Mouse (Mus musculus): ENCODE measurements around the gene Muc2.
"Not testable (repeated sequence)": the region's sequence is repeated elsewhere in the genome, so short reads cannot be mapped to it uniquely, and the experiment has no call there.

The Muc2 gene

DNA sequence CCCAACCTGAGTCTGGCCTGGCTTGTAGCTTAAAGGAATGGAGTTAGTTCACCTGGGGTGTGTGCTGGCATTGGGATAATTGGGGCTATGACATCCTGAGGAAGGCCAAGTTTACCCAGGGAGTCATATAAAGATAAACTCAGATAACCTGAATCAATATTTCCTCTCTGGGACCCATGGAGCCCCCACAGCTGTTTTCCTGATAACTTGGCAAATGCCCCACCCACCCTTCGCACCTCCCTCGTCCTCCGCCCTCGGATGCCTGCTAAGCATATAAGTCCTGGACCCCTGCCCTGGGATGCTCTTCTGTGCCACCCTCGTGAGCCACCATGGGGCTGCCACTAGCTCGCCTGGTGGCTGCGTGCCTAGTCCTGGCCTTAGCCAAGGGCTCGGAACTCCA is at the start of gene Muc2:
TSS of gene Muc2 (plus strand) at position 301 of the 400 bp plus-strand sequence.
- DNase-seq (ENCODE audit: low spot score): no peak

- DNase-seq (ENCODE audit: low spot score): no peak
Observed at GRCm38 (mm10) chr7:141642375-141642774, 47.8 kb upstream of the Muc2 start.

DNA sequence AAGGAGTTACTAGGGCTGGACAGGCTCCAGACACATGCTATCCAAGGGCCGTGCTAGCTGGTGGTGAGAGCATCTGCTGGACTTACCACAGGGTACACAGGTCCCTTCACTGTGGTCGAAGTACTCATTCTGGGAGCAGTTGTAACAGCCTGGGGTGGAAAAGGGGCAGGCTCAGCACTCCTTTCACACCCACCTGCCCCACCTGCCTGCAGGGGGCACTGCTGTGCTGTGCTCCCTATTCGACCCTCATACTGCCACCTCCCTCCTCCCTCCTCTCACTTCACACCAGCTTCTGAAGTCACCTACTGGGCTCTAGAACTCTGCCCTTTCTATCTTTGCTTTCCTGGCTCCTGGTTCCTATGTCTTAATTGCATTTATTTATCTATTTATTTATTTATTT is 47.0 kb upstream of the Muc2 start:
- no peak for DNase-seq (ENCODE audit: low spot score)

DNA sequence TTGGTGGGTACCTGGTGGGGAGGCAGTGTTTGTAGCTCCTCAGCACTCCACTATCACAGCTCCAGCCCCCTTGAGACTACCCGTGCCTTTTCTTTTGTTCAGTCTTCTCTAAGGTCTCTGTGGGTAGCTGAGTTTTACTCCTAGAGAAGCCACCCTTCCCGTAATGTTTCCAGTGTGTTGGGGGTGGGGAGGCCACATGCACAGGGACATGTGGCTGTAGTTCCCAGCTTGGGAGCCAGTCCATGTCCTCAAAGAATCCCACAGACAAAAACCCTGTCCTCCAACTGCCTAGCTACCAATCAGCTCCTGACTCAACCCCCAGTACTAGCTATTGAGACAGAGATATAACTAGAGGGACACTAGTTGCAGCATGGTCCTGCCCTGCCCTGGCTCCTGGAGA is 43.1 kb upstream of the Muc2 start:
- no peak for DNase-seq (ENCODE audit: low spot score)

DNA sequence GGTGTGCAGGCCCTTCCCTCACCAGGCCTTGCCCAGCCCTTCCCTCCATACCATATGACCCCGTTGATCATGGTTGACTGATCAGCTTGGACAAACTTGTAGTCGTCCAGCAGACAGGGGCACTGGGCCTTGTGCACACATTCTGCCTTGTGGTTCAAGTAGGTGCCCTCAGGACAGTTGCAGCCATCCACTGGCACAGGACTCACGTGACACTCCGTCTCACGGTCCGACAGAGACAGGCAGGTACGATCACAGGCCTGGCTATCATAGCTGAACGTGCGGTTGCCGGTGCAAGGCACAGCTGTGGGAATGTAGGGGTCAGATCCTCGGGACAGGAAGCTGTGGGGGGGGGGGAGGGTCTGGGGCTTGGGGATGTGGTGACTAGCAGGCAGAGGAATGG is 42.3 kb upstream of the Muc2 start:
- DNase-seq (ENCODE audit: low spot score): no peak

DNA sequence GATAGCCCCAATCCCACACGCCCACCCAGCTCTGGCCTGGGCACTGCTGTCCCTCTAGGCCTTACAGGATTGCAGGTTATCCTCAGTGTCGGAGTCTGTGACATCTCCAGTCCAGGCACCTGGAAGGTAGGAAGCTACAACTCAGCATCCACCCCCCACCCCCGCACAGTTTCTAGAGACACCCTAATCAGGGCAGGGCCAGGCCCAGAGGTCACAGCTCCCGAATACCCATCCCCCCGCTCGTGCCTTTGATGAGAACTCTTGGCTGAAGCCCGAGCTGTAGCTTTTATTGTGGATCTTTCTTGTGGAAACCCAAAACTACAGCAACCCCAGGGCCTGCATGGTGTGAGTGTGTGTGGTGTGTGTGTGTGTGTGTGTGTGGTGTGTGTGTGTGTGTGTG is 37.9 kb upstream of the Muc2 start:
- DNase-seq (ENCODE audit: low spot score): no peak

- DNase-seq (ENCODE audit: low spot score): no peak
Observed at GRCm38 (mm10) chr7:141660346-141660745, 29.8 kb upstream of the Muc2 start.

GRCm38 (mm10) chr7:141661481-141661880 is 28.7 kb upstream of the Muc2 start:
- no peak for DNase-seq (ENCODE audit: low spot score)

- DNase-seq (ENCODE audit: low spot score): no peak
Observed at GRCm38 (mm10) chr7:141662223-141662622, 27.9 kb upstream of the Muc2 start.

- no peak for DNase-seq (ENCODE audit: low spot score)
Observed at GRCm38 (mm10) chr7:141666190-141666589, 23.9 kb upstream of the Muc2 start.

GRCm38 (mm10) chr7:141669097-141669496 is 21.0 kb upstream of the Muc2 start:
- not testable (repeated sequence) for DNase-seq (ENCODE audit: low spot score)

- peak; percentile 47 for DNase-seq (ENCODE audit: low spot score)
Observed at GRCm38 (mm10) chr7:141670999-141671398, 19.1 kb upstream of the Muc2 start.

DNA sequence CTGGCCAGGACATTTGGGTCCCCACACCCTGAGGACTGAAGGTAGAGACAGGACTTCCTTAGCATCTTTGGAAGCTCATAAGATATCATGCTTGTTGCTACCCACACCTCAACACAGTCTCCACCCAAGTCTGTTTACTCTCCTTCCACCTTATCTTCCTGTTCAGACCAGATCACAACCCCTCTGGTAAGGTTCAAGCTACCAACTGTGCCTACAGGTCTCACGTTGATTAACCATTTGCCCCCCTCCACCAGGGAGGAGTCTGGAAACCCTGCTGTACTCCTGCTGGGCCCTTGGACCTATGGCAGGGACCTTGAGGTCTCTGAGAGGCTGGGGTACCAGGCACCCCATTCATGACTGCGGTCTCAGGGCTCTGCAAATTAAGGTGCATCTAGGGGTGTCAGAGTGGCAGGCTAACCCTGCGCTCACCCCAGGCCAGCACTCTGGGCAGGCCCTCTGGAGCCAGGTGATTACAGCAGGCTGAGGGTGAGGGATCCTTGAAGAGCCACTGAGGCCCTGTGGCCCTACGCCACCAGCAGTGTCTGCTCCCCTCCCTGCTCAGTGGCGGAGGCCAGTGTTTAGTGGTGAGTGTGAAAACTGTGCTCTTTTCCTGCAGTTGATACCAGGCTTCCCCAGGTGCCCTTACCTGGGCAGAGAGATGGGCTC is 18.4 kb upstream of the Muc2 start:
- peak; percentile 22 for DNase-seq (ENCODE audit: low spot score)

- DNase-seq (ENCODE audit: low spot score): no peak
Observed at GRCm38 (mm10) chr7:141678922-141679321, 11.2 kb upstream of the Muc2 start.

DNA sequence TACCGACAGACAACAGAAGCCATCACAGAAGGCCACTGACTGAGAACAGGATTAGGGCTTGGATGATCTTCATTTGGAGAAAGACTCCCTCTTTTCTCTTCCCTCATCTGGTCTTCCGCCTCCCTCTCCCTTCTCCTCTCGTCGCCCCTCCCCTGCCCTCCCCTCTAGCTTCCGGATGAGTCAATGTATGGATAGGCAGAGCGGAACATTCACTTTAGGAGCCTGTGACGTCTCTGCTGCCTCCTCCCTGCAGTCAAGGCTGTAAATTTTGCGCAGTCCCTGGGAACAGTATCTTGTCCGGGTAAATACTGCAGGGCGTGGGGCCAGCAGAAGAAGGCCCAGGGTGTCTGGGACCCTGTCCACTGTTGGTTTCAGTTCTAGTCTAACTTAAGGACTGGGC is 2.8 kb upstream of the Muc2 start:
- no peak for DNase-seq (ENCODE audit: low spot score)

DNA sequence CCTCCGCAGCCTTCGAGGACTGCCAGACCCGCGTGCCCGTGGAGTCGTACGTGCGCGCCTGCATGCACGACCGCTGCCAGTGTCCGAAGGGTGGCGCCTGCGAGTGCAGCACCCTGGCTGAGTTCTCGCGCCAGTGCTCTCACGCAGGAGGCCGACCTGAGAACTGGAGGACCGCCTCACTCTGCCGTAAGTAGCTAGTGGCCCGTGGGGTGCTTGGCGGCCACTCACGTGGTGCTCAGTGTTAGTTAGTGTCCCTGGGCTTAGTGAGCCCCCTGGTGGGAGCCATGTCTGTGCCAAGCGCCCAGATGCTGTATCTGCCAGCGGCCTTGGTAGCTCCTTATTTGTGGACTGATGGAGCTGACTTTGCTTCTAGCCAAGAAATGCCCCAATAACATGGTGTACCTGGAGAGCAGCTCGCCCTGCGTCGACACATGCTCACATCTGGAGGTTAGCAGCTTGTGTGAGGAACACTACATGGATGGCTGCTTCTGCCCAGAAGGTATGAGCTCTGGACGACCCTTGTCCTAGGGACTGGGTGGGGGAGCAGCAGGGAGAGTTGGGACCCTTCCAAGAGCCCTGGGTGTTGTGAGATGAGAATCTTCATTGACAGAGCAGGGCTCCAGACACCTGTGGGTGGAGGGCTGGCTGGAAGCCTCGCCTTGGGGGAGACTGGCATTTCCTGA is 3.6 kb downstream of the Muc2 start:
- DNase-seq (ENCODE audit: low spot score): no peak

GRCm38 (mm10) chr7:141694274-141694639 is 4.1 kb downstream of the Muc2 start:
- no peak for DNase-seq (ENCODE audit: low spot score)

GRCm38 (mm10) chr7:141696538-141696937 is 6.4 kb downstream of the Muc2 start:
- no peak for DNase-seq (ENCODE audit: low spot score)

- no peak for DNase-seq (ENCODE audit: low spot score)
Observed at GRCm38 (mm10) chr7:141699556-141700220, 9.5 kb downstream of the Muc2 start.

- no peak for DNase-seq (ENCODE audit: low spot score)
Observed at GRCm38 (mm10) chr7:141747451-141748100, 57.4 kb downstream of the Muc2 start.

DNA sequence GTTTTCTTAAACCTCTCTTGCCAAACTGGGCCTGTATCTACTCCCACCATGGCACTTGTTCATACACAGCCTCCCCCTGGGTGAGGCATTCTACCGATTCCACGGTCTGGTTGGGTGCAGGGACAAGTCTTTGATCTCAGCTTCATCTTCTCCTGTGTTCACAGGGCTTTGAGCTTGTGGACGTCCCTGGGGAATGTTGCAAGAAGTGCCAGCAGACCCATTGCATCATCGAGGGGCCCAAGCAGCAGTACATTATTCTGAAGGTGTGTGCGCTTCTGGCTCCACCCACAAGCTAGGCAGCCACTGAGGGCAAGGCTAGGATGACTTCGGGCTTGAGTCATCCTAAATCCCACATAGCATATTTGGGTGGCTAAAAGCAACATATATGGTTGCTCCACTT is 62.4 kb downstream of the Muc2 start:
- no peak for DNase-seq (ENCODE audit: low spot score)

DNA sequence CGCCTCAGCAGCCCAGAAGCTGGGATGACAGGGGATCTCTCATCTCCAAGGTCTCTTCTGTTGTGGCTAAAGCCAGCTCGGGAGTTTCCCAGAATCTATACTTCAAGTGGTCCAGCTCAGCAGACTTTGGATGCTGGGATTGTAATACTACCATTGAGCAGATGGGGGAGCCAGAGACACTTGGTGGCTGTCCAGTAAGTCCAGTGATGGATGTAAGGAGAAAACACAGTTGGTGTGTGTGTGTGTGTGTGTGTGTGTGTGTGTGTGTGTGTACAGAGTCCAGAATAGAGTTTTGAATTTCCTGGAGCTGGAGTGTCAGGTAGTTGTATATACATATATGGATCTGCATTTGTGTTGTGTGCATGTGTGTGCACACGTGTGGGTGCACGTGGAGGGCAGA is 65.7 kb downstream of the Muc2 start:
- peak; percentile 45 for DNase-seq (ENCODE audit: low spot score)

- no peak for DNase-seq (ENCODE audit: low spot score)
Observed at GRCm38 (mm10) chr7:141758291-141758690, 68.2 kb downstream of the Muc2 start.

Data from spleen, adult 12 weeks (tissue).